Mouse (Mus musculus) Patski (cell line): ENCODE measurements around the gene St8sia2. TPM values are rescaled to one million over a fixed set of nuclear protein-coding genes. Genes with fewer than 3 reads are reported as not detected.

ENCODE experiments used
- ATAC-seq: fragments of 100-300 bp; one replicate; pipeline ENCODE4 v1.8.0; 2021
- CTCF ChIA-PET: fragments of 350-600 bp; sonication (Branson Sonifier 250); formaldehyde crosslinking; loops from one replicate; lab custom pipeline; 2022; ENCODE audit warnings: inconsistent platforms; lab: Charles Lee
- POLR2A ChIA-PET: fragments of 350-600 bp; sonication (Branson Sonifier 250); formaldehyde crosslinking; loops from one replicate; lab custom pipeline; 2022; ENCODE audit warnings: antibody characterized with exemption, inconsistent platforms; lab: Charles Lee
- DNase-seq: peaks from one replicate; pipeline ENCODE4 v3.0.0-alpha.2; 2011; ENCODE audit warnings: low read depth, low spot score
- H3K27me3 ChIP-seq: fragments of 371-371 bp; one replicate; pipeline ENCODE4 v1.5.1; 2021
- CTCF ChIP-seq: fragments of 100-300 bp; IDR thresholded peaks from one replicate; pipeline ENCODE4 v1.5.1; 2021
- in situ Hi-C: fragments of 300-500 bp; cut with MboI; formaldehyde crosslinking; loops from 3 replicates; pipeline ENCODE4 v1.11.1; 2018; ENCODE audit warnings: low pct_unique_long_range_greater_than_20kb, mixed read lengths
- polyA plus RNA-seq: library from polyadenylated mRNA; unstranded; gene quantifications from one replicate; pipeline ENCODE4 v1.2.3, GENCODE M21; 2021

Gene St8sia2
- polyA plus RNA-seq, 1 experiment from 2014 or later: 5.4 TPM

GRCm38 (mm10) chr7:73936119-73936518, 77.4 kb downstream of the St8sia2 start:
- in situ Hi-C loops: no loop called here
- no peak for TF ChIP-seq CTCF
- ChIA-PET POLR2A (interaction anchor here (1.1 kb wide), 1 partner anchor 174 kb away, joined by 5 read pairs; no protein-coding TSS in a partner anchor), CTCF (no interaction called here)
- DNase-seq (peak; percentile 53), ATAC-seq (no peak)
- no peaks in the 10 kb centered on the region for H3K27me3 ChIP-seq

GRCm38 (mm10) chr7:73935703-73936102, 77.8 kb downstream of the St8sia2 start:
- POLR2A ChIA-PET: interaction anchor here (1.1 kb wide), 1 partner anchor 175 kb away, joined by 5 read pairs; no protein-coding TSS in a partner anchor
- peak; percentile 63 for DNase-seq

GRCm38 (mm10) chr7:73933036-73933435, 80.5 kb downstream of the St8sia2 start:
- DNase-seq: no peak

More at GRCm38 (mm10) chr7:73935703-73936102, 77.8 kb downstream of the St8sia2 start:
- ATAC-seq: peak; percentile 84
- CTCF ChIA-PET: no interaction called here
- TF ChIP-seq CTCF: no peak
- no peaks in the 10 kb centered on the region for H3K27me3 ChIP-seq
- in situ Hi-C loops: no loop called here

GRCm38 (mm10) chr7:73920921-73921485, 92.5 kb downstream of the St8sia2 start:
- H3K27me3 ChIP-seq: no peaks in the 10 kb centered on the region
- no peak for ATAC-seq
- CTCF ChIA-PET: no interaction called here
- in situ Hi-C loops: no loop called here
- no peak for TF ChIP-seq CTCF
- no peak for DNase-seq
- POLR2A ChIA-PET: no interaction called here

More at GRCm38 (mm10) chr7:73933036-73933435, 80.5 kb downstream of the St8sia2 start:
- in situ Hi-C loops: no loop called here
- TF ChIP-seq CTCF: no peak
- no peak for ATAC-seq
- ChIA-PET POLR2A (no interaction called here), CTCF (interaction anchor here (1.0 to 1.1 kb wide), 2 partner anchors 23 to 26 kb away, joined by 3 read pairs; no protein-coding TSS in a partner anchor)
- H3K27me3 ChIP-seq: no peaks in the 10 kb centered on the region

GRCm38 (mm10) chr7:73917633-73918311, 95.7 kb downstream of the St8sia2 start:
- in situ Hi-C loops: no loop called here
- no peak for TF ChIP-seq CTCF
- CTCF ChIA-PET: no interaction called here

GRCm38 (mm10) chr7:73911899-73912298, 101.6 kb downstream of the St8sia2 start:
- CTCF ChIA-PET: no interaction called here
- TF ChIP-seq CTCF: no peak
- ATAC-seq (no peak), DNase-seq (no peak)
- no peaks in the 10 kb centered on the region for H3K27me3 ChIP-seq
- in situ Hi-C loops: no loop called here
- POLR2A ChIA-PET: no interaction called here

More at GRCm38 (mm10) chr7:73917633-73918311, 95.7 kb downstream of the St8sia2 start:
- POLR2A ChIA-PET: interaction anchor here (0.6 to 0.7 kb wide), 2 partner anchors 102 to 267 kb away, joined by 3 read pairs; no protein-coding TSS in a partner anchor
- no peaks in the 10 kb centered on the region for H3K27me3 ChIP-seq
- DNase-seq: no peak
- ATAC-seq: no peak

GRCm38 (mm10) chr7:73910843-73911242, 102.6 kb downstream of the St8sia2 start:
- ATAC-seq: no peak
- no peak for TF ChIP-seq CTCF
- in situ Hi-C loops: no loop called here
- DNase-seq: no peak
- CTCF ChIA-PET: no interaction called here
- no peaks in the 10 kb centered on the region for H3K27me3 ChIP-seq
- POLR2A ChIA-PET: interaction anchor here (0.6 to 1.2 kb wide), 3 partner anchors 8 to 410 kb away, joined by 3 to 9 read pairs (median 3); no protein-coding TSS in a partner anchor

- H3K27me3 ChIP-seq: no peaks in the 10 kb centered on the region
- POLR2A ChIA-PET: interaction anchor here (1.2 kb wide), 1 partner anchor 9 kb away, joined by 3 read pairs; no protein-coding TSS in a partner anchor
- CTCF ChIA-PET: interaction anchor here (0.8 kb wide), 1 partner anchor 24 kb away, joined by 3 read pairs; no protein-coding TSS in a partner anchor
- no peak for ATAC-seq
- no peak for DNase-seq
- TF ChIP-seq CTCF: no peak
- in situ Hi-C loops: no loop called here
These were observed 103.9 kb downstream of the St8sia2 start for GRCm38 (mm10) chr7:73909432-73910205.

- ATAC-seq: no peak
- TF ChIP-seq CTCF: no peak
- DNase-seq: no peak
- CTCF ChIA-PET: no interaction called here
- in situ Hi-C loops: no loop called here
- H3K27me3 ChIP-seq: no peaks in the 10 kb centered on the region
- POLR2A ChIA-PET: interaction anchor here (0.6 kb wide), 1 partner anchor 57 kb away, joined by 5 read pairs; no protein-coding TSS in a partner anchor
These were observed 119.0 kb downstream of the St8sia2 start for GRCm38 (mm10) chr7:73894506-73894905.

GRCm38 (mm10) chr7:73891830-73892229, 121.7 kb downstream of the St8sia2 start:
- CTCF ChIA-PET: no interaction called here
- in situ Hi-C loops: no loop called here
- no peak for TF ChIP-seq CTCF
- ATAC-seq: no peak
- POLR2A ChIA-PET: interaction anchor here (0.7 kb wide), 1 partner anchor 16 kb away, joined by 4 read pairs; no protein-coding TSS in a partner anchor
- no peak for DNase-seq
- no peaks in the 10 kb centered on the region for H3K27me3 ChIP-seq
